Mouse (Mus musculus): ENCODE results near the gene Cep57.

DNA sequence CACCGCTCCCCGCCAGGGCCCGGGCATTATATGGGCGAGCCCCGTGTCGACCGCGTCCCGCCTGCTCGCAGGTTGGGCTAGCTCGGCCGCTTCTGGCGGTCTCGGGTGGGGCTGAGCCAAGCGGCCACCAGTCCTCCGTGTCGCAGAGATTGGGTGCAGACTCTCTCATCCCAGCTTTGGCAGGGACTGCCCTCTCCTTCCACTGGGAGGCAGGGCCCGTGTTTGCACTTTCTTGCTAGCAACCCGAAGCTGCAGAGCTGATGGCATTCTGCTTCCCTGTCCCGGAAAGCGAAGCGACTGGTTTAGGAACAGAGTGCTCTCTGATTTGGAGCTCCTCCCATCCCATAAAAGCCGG, 1.2 kb upstream of the Cep57 start:
- TF ChIP-seq CTCF (IDR thresholded peaks at IDR 0.05; ENCODE audit: control insufficient read depth, insufficient read depth, low read length) (no peak), POLR2A (IDR thresholded peaks at IDR 0.05; ENCODE audit: borderline replicate concordance, control insufficient read depth, low read depth, low read length) (no peak)

Data from bone marrow, adult 2 months (tissue).